Mouse (Mus musculus): ENCODE measurements around the gene Erbb4.

- TF ChIP-seq CTCF (IDR thresholded peaks at IDR 0.05) (no peak), EP300 (IDR thresholded peaks at IDR 0.05) (no peak)
These were observed 232.9 kb downstream of the Erbb4 start for GRCm38 (mm10) chr1:68874954-68875353.

Data from lung, postnatal 0 days (tissue).